Mouse (Mus musculus) hindbrain, postnatal 0 days (tissue): Measurements from ENCODE around the gene Zfp276. TPM values are rescaled to one million over a fixed set of nuclear protein-coding genes. Genes with fewer than 3 reads are reported as not detected.
A peak's percentile ranks its signal among the peaks of the same experiment; 100 is the strongest.

ENCODE experiments used
- ATAC-seq: fragments of 200-750 bp; cut with Nextera tagmentation; 2 replicates; pipeline ENCODE4 v1.8.0; 2017; ENCODE audit warnings: mild to moderate bottlenecking, moderate TSS enrichment, moderate library complexity
- DNase-seq: peaks from one replicate; pipeline ENCODE4 v3.0.0-alpha.2; 2015; ENCODE audit warnings: low spot score
- H3K27ac ChIP-seq: fragments of 300-500 bp; sonication (generic); 2 replicates; pipeline ENCODE4 v1.5.1; 2014; ENCODE audit warnings: mild to moderate bottlenecking
- H3K27me3 ChIP-seq: fragments of 300-500 bp; sonication (generic); 2 replicates; pipeline ENCODE4 v1.6.1; 2014; ENCODE audit warnings: low read length, mixed read lengths; ENCODE audit not compliant: insufficient read depth
- H3K36me3 ChIP-seq: fragments of 300-500 bp; sonication (generic); 2 replicates; pipeline ENCODE4 v1.6.1; 2014; ENCODE audit warnings: low read length, mixed read lengths; ENCODE audit not compliant: insufficient read depth
- H3K4me1 ChIP-seq: fragments of 300-500 bp; sonication (generic); 2 replicates; pipeline ENCODE4 v1.6.1; 2014; ENCODE audit warnings: antibody characterized with exemption, low read length, mixed read lengths; ENCODE audit not compliant: insufficient read depth
- H3K4me2 ChIP-seq: fragments of 300-500 bp; sonication (generic); 2 replicates; pipeline ENCODE4 v1.6.1; 2014; ENCODE audit warnings: low read depth, mild to moderate bottlenecking, low read length, moderate library complexity, mixed read lengths
- H3K4me3 ChIP-seq: fragments of 300-500 bp; sonication (generic); 2 replicates; pipeline ENCODE4 v1.5.1; 2014; ENCODE audit warnings: low read length
- H3K9ac ChIP-seq: fragments of 300-500 bp; sonication (generic); replicated peaks from 2 replicates; pipeline ENCODE4 v1.6.1; 2014; ENCODE audit warnings: mild to moderate bottlenecking, low read length, moderate library complexity, mixed read lengths
- H3K9me3 ChIP-seq: fragments of 300-500 bp; sonication (generic); 2 replicates; pipeline ENCODE4 v1.6.1; 2016; ENCODE audit warnings: low read length, mixed read lengths
- CTCF ChIP-seq: IDR thresholded peaks from 2 replicates; pipeline ENCODE4 v1.5.1; 2016; ENCODE audit warnings: antibody characterized with exemption, control low read depth, low read depth
- WGBS: fragments of 180-500 bp; shearing (Covaris S2); extraction: QIAGEN DNeasy Blood & Tissue Kit; methylation state at CpG from one replicate; pipeline ENCODE4 v1.1.7; 2014; 5-methylcytosine and 5-hydroxymethylcytosine counted together
- polyA plus RNA-seq: library from polyadenylated mRNA; unstranded; fragments of >200 nt; fragmentation: Nextera tagmentation; extraction: Ambion mirVana; gene quantifications from 2 replicates; pipeline ENCODE4 v1.2.1, GENCODE M21; 2015
- total RNA-seq: library from RNA; depleted of rRNA; stranded (reverse); fragments of >200 nt; gene quantifications from 2 replicates; pipeline ENCODE4 v1.2.3, GENCODE M21; 2014

Gene Zfp276
- total and polyA plus RNA-seq, 2 experiments from 2014 or later = 16.9 to 42.9 TPM

DNA sequence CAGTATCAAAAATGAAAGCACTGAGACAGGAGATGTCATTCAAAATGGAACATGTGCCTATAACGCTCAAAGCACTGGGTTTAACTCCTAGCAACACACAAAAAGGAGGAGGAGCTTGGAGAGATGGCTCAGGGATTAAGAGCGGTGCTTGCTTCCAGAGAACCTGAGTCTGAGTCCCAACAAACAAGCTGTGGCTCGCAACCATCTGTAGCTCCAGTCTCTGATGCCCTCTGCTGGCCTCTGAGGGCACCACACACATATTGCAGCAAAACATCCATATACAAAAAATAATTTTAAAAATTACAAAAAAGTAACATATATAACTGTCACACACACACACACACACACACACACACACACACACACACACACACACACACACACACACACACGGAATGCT is 36.2 kb downstream of the Zfp276 start:
- Histone ChIP-seq H3K4me3 (no peak overlapping the region), H3K9ac (no peak overlapping the region), H3K4me1 (no peaks in the 10 kb centered on the region), H3K9me3 (no peaks in the 10 kb centered on the region), H3K27ac (no peak overlapping the region), H3K27me3 (no peaks in the 10 kb centered on the region), H3K4me2 (no peak overlapping the region), H3K36me3 (no peaks in the 10 kb centered on the region)
- peak; percentile 70 for TF ChIP-seq CTCF
- WGBS = 78% methylated on average over 4 of the region's 4 CpGs
- peak; percentile 57 for DNase-seq
- ATAC-seq = no peak

DNA sequence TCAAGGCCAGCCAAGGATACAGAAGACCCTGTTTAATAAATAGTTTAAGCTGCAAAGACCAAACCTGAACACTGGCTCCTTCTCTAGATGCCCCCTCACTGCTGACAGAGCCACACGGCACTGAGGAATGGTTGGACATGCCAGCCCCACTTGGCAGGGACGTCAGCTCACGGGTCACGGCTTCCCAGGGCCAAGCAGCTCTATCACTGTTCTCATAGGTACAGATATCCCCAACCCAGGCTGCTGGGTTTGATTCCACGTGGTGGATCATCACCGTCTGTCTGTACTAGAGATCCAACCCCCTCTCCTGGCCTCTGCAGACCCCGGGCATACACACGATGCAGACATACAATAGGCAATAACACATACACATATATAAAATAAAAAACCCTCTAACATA is 36.7 kb downstream of the Zfp276 start:
- H3K4me1 ChIP-seq = no peaks in the 10 kb centered on the region
- H3K4me3 ChIP-seq = no peak overlapping the region
- H3K9ac ChIP-seq = no peak overlapping the region
- TF ChIP-seq CTCF = no peak
- H3K27me3 ChIP-seq = no peaks in the 10 kb centered on the region
- no peaks in the 10 kb centered on the region for H3K9me3 ChIP-seq
- ATAC-seq (no peak), DNase-seq (no peak)
- no peak overlapping the region for H3K27ac ChIP-seq
- no peaks in the 10 kb centered on the region for H3K36me3 ChIP-seq
- H3K4me2 ChIP-seq = no peak overlapping the region
- 96% methylated on average over 8 of the region's 8 CpGs for WGBS

DNA sequence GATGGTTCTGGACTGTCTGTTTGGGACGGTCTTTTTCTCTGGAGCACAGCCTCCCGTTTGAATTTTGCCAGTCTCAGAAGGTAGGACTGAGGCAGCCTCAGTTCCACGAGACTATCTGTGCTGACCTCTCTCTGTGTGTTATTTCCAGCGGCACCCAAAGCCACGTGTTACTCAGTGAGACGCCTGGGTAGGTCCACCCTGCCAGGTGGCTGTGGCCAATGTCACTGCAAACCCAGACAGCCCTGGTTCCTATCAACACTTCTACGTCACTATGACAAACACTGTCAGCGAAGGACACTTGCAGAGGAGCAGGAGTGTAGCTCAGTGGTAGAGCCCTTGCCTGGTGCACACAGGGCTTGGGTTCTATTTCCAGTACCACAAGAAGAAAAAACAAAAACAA is 37.7 kb downstream of the Zfp276 start:
- no peaks in the 10 kb centered on the region for H3K9me3 ChIP-seq
- H3K4me3 ChIP-seq = no peak overlapping the region
- no peak overlapping the region for H3K9ac ChIP-seq
- H3K4me2 ChIP-seq = no peak overlapping the region
- TF ChIP-seq CTCF = no peak
- 87% methylated on average over 8 of the region's 8 CpGs for WGBS
- DNase-seq (no peak), ATAC-seq (no peak)
- no peaks in the 10 kb centered on the region for H3K4me1 ChIP-seq
- no peaks in the 10 kb centered on the region for H3K27me3 ChIP-seq
- H3K36me3 ChIP-seq = no peaks in the 10 kb centered on the region
- H3K27ac ChIP-seq = no peak overlapping the region

DNA sequence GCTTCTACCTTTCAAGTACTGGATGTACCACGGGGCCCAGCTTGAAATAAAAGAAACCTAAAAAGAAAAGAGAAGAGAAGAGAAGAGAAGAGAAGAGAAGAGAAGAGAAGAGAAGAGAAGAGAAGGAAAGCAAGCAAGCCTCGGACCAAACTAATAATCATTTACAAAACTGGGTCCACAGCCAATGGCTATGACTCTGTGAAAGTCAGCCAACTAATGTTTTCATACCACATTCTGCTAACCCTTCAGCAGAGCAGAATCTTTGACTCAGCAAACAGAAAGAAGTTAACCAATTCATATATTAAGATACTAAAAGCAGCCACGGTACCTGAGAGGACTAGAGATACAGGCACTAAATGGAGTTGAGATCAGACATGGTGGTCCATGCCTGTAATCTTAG is 38.3 kb downstream of the Zfp276 start:
- H3K9ac ChIP-seq = no peak overlapping the region

DNA sequence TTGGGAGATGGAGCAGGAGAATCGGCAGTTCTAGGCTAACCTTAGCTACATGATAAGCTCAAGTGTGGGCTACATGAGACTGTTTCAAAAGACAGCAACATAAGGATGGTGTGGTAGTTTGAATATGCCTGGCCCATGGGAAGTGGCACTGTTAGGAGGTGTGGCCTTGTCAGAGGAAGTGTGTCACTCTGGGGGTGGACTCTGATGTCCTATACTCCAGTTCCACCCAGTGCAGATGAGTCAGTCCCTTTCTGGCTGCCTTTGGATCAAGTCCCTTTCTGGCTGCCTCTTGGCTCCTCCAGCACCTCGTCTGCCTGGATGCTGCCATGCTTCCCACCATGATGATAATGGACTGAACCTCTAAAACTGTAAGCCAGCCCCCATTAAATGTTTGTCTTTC is 38.8 kb downstream of the Zfp276 start:
- Histone ChIP-seq H3K27me3 (no peaks in the 10 kb centered on the region), H3K4me1 (no peaks in the 10 kb centered on the region), H3K36me3 (no peaks in the 10 kb centered on the region), H3K9ac (no peak overlapping the region), H3K27ac (no peak overlapping the region), H3K9me3 (no peaks in the 10 kb centered on the region), H3K4me2 (no peak overlapping the region), H3K4me3 (no peak overlapping the region)
- TF ChIP-seq CTCF = no peak
- DNase-seq (no peak), ATAC-seq (no peak)
- 88% methylated on average over 2 of the region's 2 CpGs for WGBS

More for the DNA sequence above, 38.3 kb downstream of the Zfp276 start:
- H3K27ac ChIP-seq = no peak overlapping the region
- TF ChIP-seq CTCF = no peak
- no peak overlapping the region for H3K4me3 ChIP-seq
- 87% methylated on average over 3 of the region's 3 CpGs for WGBS
- no peaks in the 10 kb centered on the region for H3K4me1 ChIP-seq
- no peak overlapping the region for H3K4me2 ChIP-seq
- no peaks in the 10 kb centered on the region for H3K27me3 ChIP-seq
- no peaks in the 10 kb centered on the region for H3K36me3 ChIP-seq
- DNase-seq (no peak), ATAC-seq (no peak)
- H3K9me3 ChIP-seq = no peaks in the 10 kb centered on the region

DNA sequence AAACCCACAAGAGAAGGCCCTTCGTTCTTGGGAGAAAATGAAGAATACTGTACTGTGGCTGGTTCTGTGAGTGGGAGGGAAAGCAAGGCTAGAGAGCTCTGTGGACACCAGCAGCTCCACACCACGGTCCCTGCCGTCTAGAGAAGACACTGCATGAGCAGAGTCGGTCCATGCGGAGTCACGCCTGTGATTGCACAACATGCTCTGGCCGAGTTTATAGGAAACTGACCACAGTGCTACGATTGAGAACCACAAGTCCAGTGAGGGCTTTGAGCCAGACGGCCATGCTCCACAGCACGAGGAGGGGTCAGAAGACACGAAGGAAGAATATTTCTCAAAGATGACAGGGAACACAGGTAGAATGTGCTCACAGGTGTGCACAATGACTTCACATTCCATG is 44.3 kb downstream of the Zfp276 start:
- Histone ChIP-seq H3K27me3 (no peaks in the 10 kb centered on the region), H3K4me1 (no peaks in the 10 kb centered on the region), H3K27ac (no peak overlapping the region), H3K4me2 (no peak overlapping the region), H3K9me3 (no peaks in the 10 kb centered on the region), H3K36me3 (no peaks in the 10 kb centered on the region), H3K4me3 (no peak overlapping the region), H3K9ac (no peak overlapping the region)
- 88% methylated on average over 11 of the region's 11 CpGs for WGBS
- TF ChIP-seq CTCF = no peak
- DNase-seq = no peak
- no peak for ATAC-seq

DNA sequence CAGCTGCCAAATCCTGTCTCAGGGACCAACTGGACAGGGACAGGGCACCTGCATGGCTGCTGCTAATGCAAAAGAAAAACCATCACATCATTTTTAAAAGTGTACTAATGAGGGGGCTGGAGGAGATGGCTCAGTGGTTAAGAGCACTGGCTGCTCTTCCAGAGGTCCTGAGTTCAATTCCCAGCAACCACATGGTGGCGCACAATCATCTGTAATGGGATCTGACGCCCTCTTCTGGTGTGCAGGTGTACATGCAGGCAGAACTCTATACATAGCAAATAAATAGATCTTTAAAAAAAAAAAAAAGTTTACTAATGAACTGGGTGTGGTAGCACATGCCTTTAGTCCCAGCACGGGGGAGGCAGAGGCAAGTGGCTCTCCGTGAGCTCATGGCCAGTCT is 54.7 kb downstream of the Zfp276 start:
- Histone ChIP-seq H3K4me1 (no peaks in the 10 kb centered on the region), H3K4me3 (no peak overlapping the region), H3K27ac (no peak overlapping the region), H3K9me3 (no peaks in the 10 kb centered on the region), H3K36me3 (no peaks in the 10 kb centered on the region), H3K4me2 (no peak overlapping the region), H3K9ac (no peak overlapping the region), H3K27me3 (no peaks in the 10 kb centered on the region)
- ATAC-seq (no peak), DNase-seq (no peak)
- TF ChIP-seq CTCF = 0 out of 2 replicates have a peak, but pooled peaks have one; percentile 24
- WGBS = 70% methylated on average over 4 of the region's 4 CpGs
